In the genomic region with DNA sequence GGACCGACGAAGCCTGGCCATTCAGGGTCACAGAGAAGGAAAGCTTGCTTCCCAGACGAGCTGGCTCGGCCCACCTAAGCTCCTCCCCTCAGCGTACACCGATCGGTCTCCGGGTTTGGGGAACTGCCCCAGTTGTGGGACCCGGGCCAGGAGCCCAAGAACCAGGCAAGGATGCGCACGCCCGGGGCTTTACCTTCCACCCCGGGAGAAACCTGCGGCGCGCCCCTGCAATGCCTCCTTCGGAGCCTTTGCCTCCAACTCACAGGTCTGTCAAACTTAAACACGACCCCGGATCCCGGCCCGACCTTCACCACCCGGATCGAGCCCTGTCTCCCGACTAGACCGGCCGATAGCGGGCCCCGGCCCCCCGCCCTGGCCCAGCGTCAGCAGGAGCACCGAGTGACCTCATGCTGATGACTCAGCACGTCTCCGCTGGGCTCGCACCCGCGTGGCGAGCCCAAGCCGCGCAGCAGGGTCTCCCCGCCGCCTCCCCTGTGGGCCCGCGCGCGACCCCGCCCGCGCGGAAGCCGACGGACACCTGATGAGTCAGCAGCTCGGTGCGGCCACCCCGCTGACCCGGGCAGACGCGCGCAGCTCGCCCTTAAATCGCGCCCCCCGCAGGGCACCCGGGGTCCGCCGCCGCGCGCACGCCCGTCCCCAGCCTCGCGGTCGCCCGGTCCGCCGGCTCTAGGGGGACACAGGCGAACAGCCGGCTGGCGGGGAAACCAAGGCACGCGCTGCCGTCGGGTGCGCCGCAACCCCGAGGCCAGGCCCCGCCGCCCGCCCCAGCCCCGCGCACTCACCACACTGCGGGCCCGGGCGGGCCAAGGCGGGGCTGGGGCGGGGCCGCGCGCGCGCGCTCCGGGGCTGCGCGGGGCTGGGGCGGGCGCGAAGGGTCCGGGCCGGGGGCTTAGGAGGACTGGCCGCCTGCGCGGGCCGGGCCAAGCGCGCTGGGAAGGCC, we compare ENCODE assay signal across 7 mouse cellular contexts. TPM values are rescaled to one million over a fixed set of nuclear protein-coding genes. Genes with fewer than 3 reads are reported as not detected.
DNase-seq lines count a peak whose midpoint lies in the region; ATAC-seq and TF ChIP-seq lines count a peak whose summit lies in the region.

No protein-coding gene starts in this region.

- peak overlapping the region; percentile 96 for H3K4me3 ChIP-seq in limb, embryonic 13.5 days
- H3K4me3 ChIP-seq in midbrain, embryonic 13.5 days (replicated peaks) = peak overlapping the region; percentile 95
- peak overlapping the region; percentile 87 for H3K4me3 ChIP-seq in small intestine, adult 2 months (ENCODE audit: low read depth, low read length)

- under 1% methylated on average over 111 of the region's 116 CpGs for WGBS in limb, embryonic 13.5 days
- under 1% methylated on average over 110 of the region's 116 CpGs for WGBS in midbrain, embryonic 13.5 days
- under 1% methylated on average over 116 of the region's 116 CpGs for WGBS in small intestine, adult 2 months

- H3K27ac ChIP-seq in limb, embryonic 13.5 days = peak overlapping the region; percentile 86
- H3K27ac ChIP-seq in midbrain, embryonic 13.5 days = peak overlapping the region; percentile 87
- peak overlapping the region; percentile 92 for H3K27ac ChIP-seq in small intestine, adult 2 months (ENCODE audit: insufficient read depth, low read depth, low read length)

- no peak for TF ChIP-seq POLR2A in small intestine, adult 2 months (IDR thresholded peaks at IDR 0.05; ENCODE audit: low read depth, low read length)

- peak; percentile 81 for DNase-seq in gastrocnemius, postnatal 14 days
- peak; percentile 77 for DNase-seq in induced T-regulatory cell, adult 2 months (ENCODE audit: low read depth)

- ATAC-seq in activated CD4-positive, CD25-positive, alpha-beta regulatory T cell, adult 4 months = peak; percentile 2
- ATAC-seq in common myeloid progenitor, adult 5-6 weeks (replicated peaks; ENCODE audit: low read depth, poor library complexity, severe bottlenecking) = peak; percentile 27
- ATAC-seq in limb, embryonic 13.5 days (ENCODE audit: low FRiP score, low read depth) = peak; percentile 84
- peak; percentile 86 for ATAC-seq in midbrain, embryonic 13.5 days

- intact Hi-C loops in gastrocnemius, postnatal 14 days (cut with DNase I; ENCODE audit: low total_unique reads) = no loop called here

- H3K36me3 ChIP-seq in limb, embryonic 13.5 days = peaks cover 16% of the 10 kb centered on the region
- H3K36me3 ChIP-seq in midbrain, embryonic 13.5 days = peaks cover 13% of the 10 kb centered on the region
- peaks cover 6% of the 10 kb centered on the region for H3K36me3 ChIP-seq in small intestine, adult 2 months (ENCODE audit: control insufficient read depth, insufficient read depth, low read length)

- H3K9me3 ChIP-seq in limb, embryonic 13.5 days = no peaks in the 10 kb centered on the region
- H3K9me3 ChIP-seq in midbrain, embryonic 13.5 days = no peaks in the 10 kb centered on the region

- TF ChIP-seq CTCF in small intestine, adult 2 months (IDR thresholded peaks at IDR 0.05; ENCODE audit: extremely low read depth, insufficient read length, insufficient replicate concordance, low read depth, low read length) = no peak

- no peaks in the 10 kb centered on the region for H3K27me3 ChIP-seq in limb, embryonic 13.5 days
- H3K27me3 ChIP-seq in midbrain, embryonic 13.5 days = no peaks in the 10 kb centered on the region
- no peaks in the 10 kb centered on the region for H3K27me3 ChIP-seq in small intestine, adult 2 months (ENCODE audit: control insufficient read depth, insufficient read depth, low read length)

- peak overlapping the region; percentile 85 for H3K4me2 ChIP-seq in limb, embryonic 13.5 days (replicated peaks)
- peak overlapping the region; percentile 88 for H3K4me2 ChIP-seq in midbrain, embryonic 13.5 days (replicated peaks)

- peaks cover 33% of the 10 kb centered on the region for H3K4me1 ChIP-seq in limb, embryonic 13.5 days
- H3K4me1 ChIP-seq in midbrain, embryonic 13.5 days (replicated peaks) = peaks cover 33% of the 10 kb centered on the region
- H3K4me1 ChIP-seq in small intestine, adult 2 months (ENCODE audit: control insufficient read depth, insufficient read depth, insufficient read length, low read length) = peaks cover 37% of the 10 kb centered on the region

- H3K9ac ChIP-seq in limb, embryonic 13.5 days = peak overlapping the region; percentile 94
- peak overlapping the region; percentile 92 for H3K9ac ChIP-seq in midbrain, embryonic 13.5 days (replicated peaks)

RNA-seq across cellular contexts. Expression of a gene that starts 0.6 kb away (rescaled TPM):
- 10 to 100 TPM; 10.7 to 14.3 TPM for polyA plus RNA-seq in activated CD4-positive, CD25-positive, alpha-beta regulatory T cell, adult 4 months (2017; shearing (Covaris generic))
- total RNA-seq in common myeloid progenitor, adult 5-6 weeks (2017) = 20.3 and 22.1 TPM in 2 replicates
- total RNA-seq in gastrocnemius, postnatal 14 days (2021) = 10 to 100 TPM; 29.9 to 33.1 TPM
- 27.0 and 28.9 TPM in 2 replicates for polyA plus RNA-seq in limb, embryonic 13.5 days (2015; fragmentation: Nextera tagmentation; extraction: Ambion mirVana)
- polyA plus RNA-seq in midbrain, embryonic 13.5 days (2015; fragmentation: Nextera tagmentation; extraction: Ambion mirVana) = 24.4 and 31.2 TPM in 2 replicates
- polyA plus RNA-seq in small intestine, adult 2 months (2012; rRNA removed) = 24.8 and 33.6 TPM in 2 replicates

RNA-seq across cellular contexts. Expression of a gene that starts 7.8 kb away (rescaled TPM):
- polyA plus RNA-seq in activated CD4-positive, CD25-positive, alpha-beta regulatory T cell, adult 4 months (2017; shearing (Covaris generic)) = 10 to 100 TPM; 50.8 to 61.8 TPM
- total RNA-seq in common myeloid progenitor, adult 5-6 weeks (2017) = 45.8 and 50.4 TPM in 2 replicates
- 1 to 10 TPM; 5.2 to 5.4 TPM for total RNA-seq in gastrocnemius, postnatal 14 days (2021)
- 25.6 and 28.8 TPM in 2 replicates for polyA plus RNA-seq in limb, embryonic 13.5 days (2015; fragmentation: Nextera tagmentation; extraction: Ambion mirVana)
- 42.7 and 51.3 TPM in 2 replicates for polyA plus RNA-seq in midbrain, embryonic 13.5 days (2015; fragmentation: Nextera tagmentation; extraction: Ambion mirVana)
- polyA plus RNA-seq in small intestine, adult 2 months (2012; rRNA removed) = 99.1 and 147 TPM in 2 replicates

RNA-seq across cellular contexts. Expression of a gene that starts 10.7 kb away (rescaled TPM):
- polyA plus RNA-seq in activated CD4-positive, CD25-positive, alpha-beta regulatory T cell, adult 4 months (2017; shearing (Covaris generic)) = under 1 TPM in 1 of 2 experiments, not detected in 1; 0.48 TPM
- 9.9 and 11.7 TPM in 2 replicates for total RNA-seq in common myeloid progenitor, adult 5-6 weeks (2017)
- total RNA-seq in gastrocnemius, postnatal 14 days (2021) = 10 to 100 TPM; 10.3 to 13.3 TPM
- polyA plus RNA-seq in limb, embryonic 13.5 days (2015; fragmentation: Nextera tagmentation; extraction: Ambion mirVana) = 43.7 and 45.6 TPM in 2 replicates
- 23.2 and 25.0 TPM in 2 replicates for polyA plus RNA-seq in midbrain, embryonic 13.5 days (2015; fragmentation: Nextera tagmentation; extraction: Ambion mirVana)
- 17.1 and 19.9 TPM in 2 replicates for polyA plus RNA-seq in small intestine, adult 2 months (2012; rRNA removed)

RNA-seq across cellular contexts. Expression of a gene that starts 15.1 kb away (rescaled TPM):
- polyA plus RNA-seq in activated CD4-positive, CD25-positive, alpha-beta regulatory T cell, adult 4 months (2017; shearing (Covaris generic)) = 100 to 1,000 TPM in 1 of 2 experiments, 10 to 100 TPM in 1; 84.5 to 112 TPM
- total RNA-seq in common myeloid progenitor, adult 5-6 weeks (2017) = 34.5 and 38.6 TPM in 2 replicates
- total RNA-seq in gastrocnemius, postnatal 14 days (2021) = 10 to 100 TPM; 25.7 to 25.8 TPM
- polyA plus RNA-seq in limb, embryonic 13.5 days (2015; fragmentation: Nextera tagmentation; extraction: Ambion mirVana) = 150 and 153 TPM in 2 replicates
- polyA plus RNA-seq in midbrain, embryonic 13.5 days (2015; fragmentation: Nextera tagmentation; extraction: Ambion mirVana) = 167 TPM in 2 replicates
- 449 and 1,029 TPM in 2 replicates for polyA plus RNA-seq in small intestine, adult 2 months (2012; rRNA removed)

RNA-seq across cellular contexts. Expression of a gene that starts 15.1 kb away (rescaled TPM):
- not detected for polyA plus RNA-seq in activated CD4-positive, CD25-positive, alpha-beta regulatory T cell, adult 4 months (2017; shearing (Covaris generic))
- total RNA-seq in common myeloid progenitor, adult 5-6 weeks (2017) = not detected in 2 replicates
- total RNA-seq in gastrocnemius, postnatal 14 days (2021) = 100 to 1,000 TPM; 111 to 136 TPM
- 0.36 and 1.3 TPM in 2 replicates for polyA plus RNA-seq in limb, embryonic 13.5 days (2015; fragmentation: Nextera tagmentation; extraction: Ambion mirVana)
- 0.78 and 0.84 TPM in 2 replicates for polyA plus RNA-seq in midbrain, embryonic 13.5 days (2015; fragmentation: Nextera tagmentation; extraction: Ambion mirVana)
- polyA plus RNA-seq in small intestine, adult 2 months (2012; rRNA removed) = 0.39 and 1.0 TPM in 2 replicates

Comparison
In these comparisons a context has a peak if more than half of its experiments do, and no peak if none do; other contexts are left out.
1. Peak in every context shown above with its lines: DNase-seq, ATAC-seq, H3K4me3 ChIP-seq and H3K27ac ChIP-seq.
2. ATAC-seq: peak in every context shown above with its lines; median percentile 86 in midbrain, embryonic 13.5 days; 84 in limb, embryonic 13.5 days; 27 in common myeloid progenitor, adult 5-6 weeks; 2 in activated CD4-positive, CD25-positive, alpha-beta regulatory T cell, adult 4 months.
3. RNA of a gene that starts 10.7 kb away (polyA plus RNA-seq): 43.7 to 45.6 TPM in limb, embryonic 13.5 days, 23.2 to 25.0 TPM in midbrain, embryonic 13.5 days and 17.1 to 19.9 TPM in small intestine, adult 2 months; 0.48 TPM in activated CD4-positive, CD25-positive, alpha-beta regulatory T cell, adult 4 months; every median in the first group is over 10 times any median in the second.